Mouse (Mus musculus): Measurements from ENCODE around the gene Sh2b1.

Sh2b1 gene

GRCm38 (mm10) chr7:126456382-126457266 lies 18.6 kb downstream of the Sh2b1 start:
- DNase-seq (ENCODE audit: low spot score in 2 of 2): peak in 1 of 2 experiments; percentile 58

GRCm38 (mm10) chr7:126455242-126455641 lies 20.0 kb downstream of the Sh2b1 start:
- DNase-seq (ENCODE audit: low spot score in 2 of 2): no peak

- DNase-seq (ENCODE audit: low spot score in 2 of 2): no peak
Measured at GRCm38 (mm10) chr7:126453861-126454260, 21.4 kb downstream of the Sh2b1 start.

- no peak for DNase-seq (ENCODE audit: low spot score in 2 of 2)
Measured at GRCm38 (mm10) chr7:126452244-126452643, 23.0 kb downstream of the Sh2b1 start.

GRCm38 (mm10) chr7:126450641-126451040 lies 24.6 kb downstream of the Sh2b1 start:
- no peak for DNase-seq (ENCODE audit: low spot score in 2 of 2)

GRCm38 (mm10) chr7:126449991-126450390 lies 25.2 kb downstream of the Sh2b1 start:
- peak in 1 of 2 experiments; percentile 60 for DNase-seq (ENCODE audit: low spot score in 2 of 2)

- peak in 1 of 2 experiments; percentile 63 for DNase-seq (ENCODE audit: low spot score in 2 of 2)
Measured at GRCm38 (mm10) chr7:126448481-126448880, 26.7 kb downstream of the Sh2b1 start.

- DNase-seq (ENCODE audit: low spot score in 2 of 2): peak in 1 of 2 experiments; percentile 61
Measured at GRCm38 (mm10) chr7:126446217-126446616, 29.0 kb downstream of the Sh2b1 start.

- DNase-seq (ENCODE audit: low spot score in 2 of 2): no peak
Measured at GRCm38 (mm10) chr7:126445104-126445815, 30.0 kb downstream of the Sh2b1 start.

- no peak for DNase-seq (ENCODE audit: low spot score in 2 of 2)
Measured at GRCm38 (mm10) chr7:126444536-126444935, 30.7 kb downstream of the Sh2b1 start.

GRCm38 (mm10) chr7:126443997-126444396 lies 31.2 kb downstream of the Sh2b1 start:
- DNase-seq (ENCODE audit: low spot score in 2 of 2): peak in 1 of 2 experiments; percentile 59

GRCm38 (mm10) chr7:126440134-126440533 lies 35.1 kb downstream of the Sh2b1 start:
- DNase-seq (ENCODE audit: low spot score in 2 of 2): no peak

- DNase-seq (ENCODE audit: low spot score in 2 of 2): peak; percentile 67 to 90
Measured at GRCm38 (mm10) chr7:126436851-126437250, 38.4 kb downstream of the Sh2b1 start.

- no peak for DNase-seq (ENCODE audit: low spot score in 2 of 2)
Measured at GRCm38 (mm10) chr7:126435801-126436200, 39.4 kb downstream of the Sh2b1 start.

GRCm38 (mm10) chr7:126434726-126435125 lies 40.5 kb downstream of the Sh2b1 start:
- no peak for DNase-seq (ENCODE audit: low spot score in 2 of 2)

GRCm38 (mm10) chr7:126430167-126430566 lies 45.1 kb downstream of the Sh2b1 start:
- no peak for DNase-seq (ENCODE audit: low spot score in 2 of 2)

GRCm38 (mm10) chr7:126429503-126429898 lies 45.7 kb downstream of the Sh2b1 start:
- no peak for DNase-seq (ENCODE audit: low spot score in 2 of 2)

GRCm38 (mm10) chr7:126428631-126429502 lies 46.4 kb downstream of the Sh2b1 start, which contains the start of gene Rabep2:
Gene Rabep2, plus strand, starts transcription at chr7:126428759.
- peak; percentile 86 to 94 for DNase-seq (ENCODE audit: low spot score in 2 of 2)

GRCm38 (mm10) chr7:126428154-126428553 lies 47.1 kb downstream of the Sh2b1 start:
- DNase-seq (ENCODE audit: low spot score in 2 of 2): no peak

GRCm38 (mm10) chr7:126427323-126427860 lies 47.8 kb downstream of the Sh2b1 start:
- DNase-seq (ENCODE audit: low spot score in 2 of 2): no peak

- DNase-seq (ENCODE audit: low spot score in 2 of 2): no peak
Measured at GRCm38 (mm10) chr7:126424161-126424560, 51.1 kb downstream of the Sh2b1 start.

Measured in spleen, postnatal 4 days (tissue).